Mouse (Mus musculus) cerebellum, postnatal 14 days (tissue): ENCODE measurements at regions not wholly inside any gene's neighbourhood (a gene's known extent, or its start where the extent isn't known, plus 50 kb on each side); places are given as distances from the start of the nearest gene placed in this dataset.
A peak's percentile ranks its signal among the peaks of the same experiment; 100 is the strongest.

ENCODE experiments used
- DNase-seq, 2 experiments: peaks; one replicate each; pipeline ENCODE4 v3.0.0; 2021; ENCODE audit warnings: mixed read lengths in 2 of 2

GRCm38 (mm10) chr11:114257061-114257460, 190.2 kb upstream of the Sdk2 start:
- DNase-seq: no peak

GRCm38 (mm10) chr11:114254344-114254743, 187.5 kb upstream of the Sdk2 start:
- no peak for DNase-seq

GRCm38 (mm10) chr11:114251614-114252013, 184.8 kb upstream of the Sdk2 start:
- DNase-seq: peak; percentile 34 to 62

- no peak for DNase-seq
Observed at GRCm38 (mm10) chr11:114249215-114249614, 182.4 kb upstream of the Sdk2 start.

GRCm38 (mm10) chr11:114248261-114248898, 181.5 kb upstream of the Sdk2 start:
- peak in 1 of 2 experiments; percentile 20 for DNase-seq

GRCm38 (mm10) chr11:114239311-114239803, 172.5 kb upstream of the Sdk2 start:
- DNase-seq: no peak

- no peak for DNase-seq
Observed at GRCm38 (mm10) chr11:114238801-114239200, 172.0 kb upstream of the Sdk2 start.

- no peak for DNase-seq
Observed at GRCm38 (mm10) chr11:114238316-114238715, 171.5 kb upstream of the Sdk2 start.

- DNase-seq: no peak
Observed at GRCm38 (mm10) chr11:114234542-114234910, 167.7 kb upstream of the Sdk2 start.

GRCm38 (mm10) chr11:114233636-114234541, 167.0 kb upstream of the Sdk2 start:
- no peak for DNase-seq

GRCm38 (mm10) chr11:114231841-114232240, 165.0 kb upstream of the Sdk2 start:
- peak; percentile 26 to 41 for DNase-seq

- DNase-seq: no peak
Observed at GRCm38 (mm10) chr11:114229763-114230162, 162.9 kb upstream of the Sdk2 start.

GRCm38 (mm10) chr11:114229196-114229595, 162.3 kb upstream of the Sdk2 start:
- DNase-seq: no peak

GRCm38 (mm10) chr11:114226553-114226952, 159.7 kb upstream of the Sdk2 start:
- no peak for DNase-seq

- DNase-seq: no peak
Observed at GRCm38 (mm10) chr11:114224706-114225105, 157.9 kb upstream of the Sdk2 start.

GRCm38 (mm10) chr11:114223061-114223460, 156.2 kb upstream of the Sdk2 start:
- no peak for DNase-seq

- no peak for DNase-seq
Observed at GRCm38 (mm10) chr11:114220466-114220865, 153.6 kb upstream of the Sdk2 start.

GRCm38 (mm10) chr11:114218732-114219506, 152.1 kb upstream of the Sdk2 start:
- DNase-seq: peak in 1 of 2 experiments; percentile 35

- DNase-seq: peak in 1 of 2 experiments; percentile 33
Observed at GRCm38 (mm10) chr11:114217245-114217757, 150.5 kb upstream of the Sdk2 start.

GRCm38 (mm10) chr11:114216493-114216892, 149.6 kb upstream of the Sdk2 start:
- no peak for DNase-seq

- DNase-seq: no peak
Observed at GRCm38 (mm10) chr11:114215256-114215655, 148.4 kb upstream of the Sdk2 start.

GRCm38 (mm10) chr11:114212136-114212535, 145.3 kb upstream of the Sdk2 start:
- no peak for DNase-seq

- peak; percentile 71 to 79 for DNase-seq
Observed at GRCm38 (mm10) chr11:114205192-114205591, 138.3 kb upstream of the Sdk2 start.
